Mouse (Mus musculus) testis, adult 2 months (tissue): ENCODE measurements around the gene Rnf13.

ENCODE experiments used
- CTCF ChIP-seq: fragments of 200-500 bp; IDR thresholded peaks from 2 replicates; pipeline ENCODE4 v1.5.1; 2012; ENCODE audit warnings: low read depth, mild to moderate bottlenecking, inconsistent platforms, low read length, moderate library complexity; ENCODE audit not compliant: control insufficient read depth, insufficient read depth, insufficient replicate concordance
- POLR2A ChIP-seq: fragments of 200-500 bp; IDR thresholded peaks from 2 replicates; pipeline ENCODE4 v1.6.1; 2012; ENCODE audit warnings: low read depth, mild to moderate bottlenecking, inconsistent platforms, low read length, moderate library complexity; ENCODE audit not compliant: control insufficient read depth

- TF ChIP-seq POLR2A = no peak
- no peak for TF ChIP-seq CTCF
Observed at GRCm38 (mm10) chr3:57789005-57789962, 53.4 kb downstream of the Rnf13 start.
